Mouse (Mus musculus) midbrain, postnatal 0 days (tissue): Measurements from ENCODE around the gene AK157302. TPM values are rescaled to one million over a fixed set of nuclear protein-coding genes. Genes with fewer than 3 reads are reported as not detected.
A peak's percentile ranks its signal among the peaks of the same experiment; 100 is the strongest.
"Not testable (repeated sequence)": the region's sequence is repeated elsewhere in the genome, so short reads cannot be mapped to it uniquely, and the experiment has no call there.

Experiments used
- ATAC-seq: fragments of 200-750 bp; cut with Nextera tagmentation; 2 replicates; pipeline ENCODE4 v1.8.0; 2017; ENCODE audit warnings: moderate number of reproducible peaks, mild to moderate bottlenecking, moderate TSS enrichment, moderate library complexity; ENCODE audit not compliant: low FRiP score
- DNase-seq: peaks from one replicate; pipeline ENCODE4 v3.0.0-alpha.2; 2015; ENCODE audit warnings: low spot score
- H3K27ac ChIP-seq: fragments of 300-500 bp; sonication (generic); 2 replicates; pipeline ENCODE4 v1.5.1; 2014; ENCODE audit warnings: low read depth, mild to moderate bottlenecking, low read length, mixed read lengths
- H3K27me3 ChIP-seq: fragments of 300-500 bp; sonication (generic); 2 replicates; pipeline ENCODE4 v1.6.1; 2014; ENCODE audit warnings: low read length, control low read depth, mixed read lengths; ENCODE audit not compliant: insufficient read depth
- H3K36me3 ChIP-seq: fragments of 300-500 bp; sonication (generic); 2 replicates; pipeline ENCODE4 v1.6.1; 2014; ENCODE audit warnings: low read length, control low read depth, mixed read lengths; ENCODE audit not compliant: insufficient read depth
- H3K4me1 ChIP-seq: fragments of 300-500 bp; sonication (generic); 2 replicates; pipeline ENCODE4 v1.6.1; 2014; ENCODE audit warnings: mild to moderate bottlenecking, control low read depth, antibody characterized with exemption, low read length, mixed read lengths; ENCODE audit not compliant: insufficient read depth
- H3K4me2 ChIP-seq: fragments of 300-500 bp; sonication (generic); 2 replicates; pipeline ENCODE4 v1.6.1; 2014; ENCODE audit warnings: low read depth, mild to moderate bottlenecking, low read length, mixed read lengths; ENCODE audit not compliant: poor library complexity, severe bottlenecking
- H3K4me3 ChIP-seq: fragments of 300-500 bp; sonication (generic); 2 replicates; pipeline ENCODE4 v1.5.1; 2014; ENCODE audit warnings: low read depth, mild to moderate bottlenecking, low read length, moderate library complexity
- H3K9ac ChIP-seq: fragments of 300-500 bp; sonication (generic); replicated peaks from 2 replicates; pipeline ENCODE4 v1.6.1; 2014; ENCODE audit warnings: mild to moderate bottlenecking, low read length, moderate library complexity, mixed read lengths; ENCODE audit not compliant: poor library complexity, severe bottlenecking
- H3K9me3 ChIP-seq: fragments of 300-500 bp; sonication (generic); 2 replicates; pipeline ENCODE4 v1.6.1; 2016; ENCODE audit warnings: low read length, control low read depth
- CTCF ChIP-seq: IDR thresholded peaks from 2 replicates; pipeline ENCODE4 v1.5.1; 2016; ENCODE audit warnings: antibody characterized with exemption, mild to moderate bottlenecking
- WGBS: fragments of 180-500 bp; shearing (Covaris S2); extraction: QIAGEN DNeasy Blood & Tissue Kit; methylation state at CpG from one replicate; pipeline ENCODE4 v1.1.7; 2014; 5-methylcytosine and 5-hydroxymethylcytosine counted together
- polyA plus RNA-seq: library from polyadenylated mRNA; unstranded; fragments of >200 nt; fragmentation: Nextera tagmentation; extraction: Ambion mirVana; gene quantifications from 2 replicates; pipeline ENCODE4 v1.2.1, GENCODE M21; 2015
- total RNA-seq: library from RNA; depleted of rRNA; stranded (reverse); fragments of >200 nt; gene quantifications from 2 replicates; pipeline ENCODE4 v1.2.3, GENCODE M21; 2014

AK157302 gene
- total and polyA plus RNA-seq, 2 experiments from 2014 or later: 0.22 to 0.49 TPM

GRCm38 (mm10) chr13:21456347-21456746, 38.7 kb upstream of the AK157302 start:
- 10% methylated on average over 4 of the region's 4 CpGs for WGBS

GRCm38 (mm10) chr13:21462516-21462915, 32.5 kb upstream of the AK157302 start:
- not testable (repeated sequence) for DNase-seq, H3K4me1 ChIP-seq, H3K4me2 ChIP-seq, H3K9ac ChIP-seq, H3K27me3 ChIP-seq, ATAC-seq, H3K27ac ChIP-seq, H3K36me3 ChIP-seq, H3K4me3 ChIP-seq, H3K9me3 ChIP-seq
- WGBS: 55% methylated on average over 9 of the region's 9 CpGs

More at GRCm38 (mm10) chr13:21456347-21456746, 38.7 kb upstream of the AK157302 start:
- no peak for TF ChIP-seq CTCF
- H3K4me1 ChIP-seq: peaks cover 3% of the 10 kb centered on the region; the same call in 1 of the 2 replicates
- DNase-seq (no peak), ATAC-seq (no peak)
- H3K4me2 ChIP-seq: no peak overlapping the region
- H3K27me3 ChIP-seq: no peaks in the 10 kb centered on the region
- no peak overlapping the region for H3K27ac ChIP-seq
- H3K4me3 ChIP-seq: no peak overlapping the region
- no peak overlapping the region for H3K9ac ChIP-seq
- no peaks in the 10 kb centered on the region for H3K36me3 ChIP-seq
- no peaks in the 10 kb centered on the region for H3K9me3 ChIP-seq

GRCm38 (mm10) chr13:21467336-21467735, 27.7 kb upstream of the AK157302 start:
- Histone ChIP-seq H3K27me3 (no peaks in the 10 kb centered on the region), H3K9me3 (no peaks in the 10 kb centered on the region), H3K27ac (no peak overlapping the region), H3K9ac (no peak overlapping the region), H3K36me3 (no peaks in the 10 kb centered on the region), H3K4me2 (no peak overlapping the region), H3K4me3 (no peak overlapping the region), H3K4me1 (no peaks in the 10 kb centered on the region)
- 89% methylated on average over 10 of the region's 10 CpGs for WGBS
- no peak for DNase-seq
- TF ChIP-seq CTCF: no peak
- no peak for ATAC-seq

DNA sequence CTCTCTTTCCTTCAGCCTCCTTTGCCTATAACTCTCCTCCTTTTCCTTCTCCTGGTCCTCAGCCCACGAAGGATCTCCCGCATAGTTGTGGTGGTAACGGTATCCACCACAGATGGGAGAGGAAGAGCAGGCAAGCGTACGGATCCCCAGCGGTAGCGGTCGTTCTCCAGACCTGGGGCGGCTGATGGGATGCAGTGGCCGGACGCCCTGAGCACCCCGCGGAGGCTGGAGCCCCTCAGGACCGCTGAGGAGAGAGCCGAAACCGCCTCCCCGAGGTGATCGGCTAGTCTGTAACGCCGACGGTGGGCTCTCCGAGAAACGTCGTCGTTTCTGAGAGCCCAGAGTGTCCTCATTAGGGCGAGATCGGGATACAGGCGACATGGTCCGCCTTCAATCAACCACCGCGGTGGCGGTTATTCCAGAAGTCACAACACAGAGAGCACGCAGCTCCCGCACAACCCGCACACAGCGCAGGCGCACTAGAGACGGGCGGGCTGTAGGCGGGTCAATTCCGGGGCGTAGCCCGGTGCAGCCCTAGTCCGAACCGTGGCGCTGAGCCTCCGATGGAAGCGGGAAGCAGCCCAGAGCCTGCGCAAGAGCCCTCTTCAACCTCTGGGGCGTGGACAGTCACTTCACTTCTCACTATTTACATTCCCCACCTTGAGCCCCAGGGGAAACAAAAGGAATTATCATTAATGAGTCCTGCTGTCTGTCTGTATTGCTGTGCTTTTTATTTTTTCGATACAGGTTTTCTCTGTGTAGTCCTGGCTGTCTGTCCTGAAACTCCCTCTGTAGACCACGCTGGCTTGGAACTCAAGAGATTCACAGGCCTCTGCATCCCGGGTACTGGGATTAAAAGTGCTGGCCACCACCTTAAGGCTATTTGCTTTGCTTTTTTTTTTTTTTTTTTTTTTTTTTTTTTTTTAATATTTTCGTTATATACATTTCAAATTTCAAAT, 26.7 kb upstream of the AK157302 start, which contains the start of gene Nkapl:
Gene Nkapl (minus strand): TSS at position 449 of the 959 bp plus-strand sequence.
- H3K9me3 ChIP-seq: no peaks in the 10 kb centered on the region
- peak within 1 kb of the TSS; percentile 86 for H3K4me2 ChIP-seq
- DNase-seq: peak; percentile 91
- peak; percentile 98 for ATAC-seq
- H3K9ac ChIP-seq: peak within 1 kb of the TSS; percentile 61
- no peaks in the 10 kb centered on the region for H3K4me1 ChIP-seq
- H3K27me3 ChIP-seq: no peaks in the 10 kb centered on the region
- peak within 1 kb of the TSS; percentile 52 for H3K27ac ChIP-seq
- peak within 1 kb of the TSS; percentile 49 for H3K4me3 ChIP-seq
- no peak for TF ChIP-seq CTCF
- no peaks in the 10 kb centered on the region for H3K36me3 ChIP-seq
- under 1% methylated on average over 49 of the region's 54 CpGs for whole genome bisulfite sequencing

DNA sequence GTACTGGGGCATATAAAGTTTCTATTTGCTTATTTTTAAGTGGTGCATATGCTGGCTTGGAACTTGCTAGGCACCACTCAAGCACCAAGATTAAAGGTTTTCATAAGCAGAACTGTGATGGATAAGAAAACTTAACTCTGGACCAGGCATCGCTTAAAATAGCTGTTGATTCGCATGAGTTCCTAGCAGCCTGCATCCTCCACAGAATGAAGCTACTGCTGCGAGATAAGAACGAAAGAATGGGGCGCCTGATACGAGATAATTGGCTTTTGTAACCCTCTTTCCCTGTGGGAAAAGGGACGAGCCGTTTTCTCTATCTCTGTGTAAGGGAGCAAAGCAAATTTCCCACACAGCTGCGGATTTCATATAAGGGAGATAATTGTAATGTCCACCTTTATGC, 25.9 kb upstream of the AK157302 start:
- Histone ChIP-seq H3K27me3 (no peaks in the 10 kb centered on the region), H3K27ac (no peak overlapping the region), H3K4me2 (peak overlapping the region; percentile 86), H3K9me3 (no peaks in the 10 kb centered on the region), H3K36me3 (no peaks in the 10 kb centered on the region), H3K4me1 (no peaks in the 10 kb centered on the region), H3K4me3 (peak overlapping the region; percentile 49; the same call in 1 of the 2 replicates), H3K9ac (no peak overlapping the region)
- ATAC-seq: no peak
- TF ChIP-seq CTCF: no peak
- WGBS: 10% methylated on average over 9 of the region's 9 CpGs
- DNase-seq: no peak

GRCm38 (mm10) chr13:21472427-21472826, 22.6 kb upstream of the AK157302 start:
- no peaks in the 10 kb centered on the region for H3K4me1 ChIP-seq
- H3K4me2 ChIP-seq: no peak overlapping the region
- no peaks in the 10 kb centered on the region for H3K36me3 ChIP-seq
- no peak for ATAC-seq
- DNase-seq: no peak
- no peak overlapping the region for H3K27ac ChIP-seq
- H3K4me3 ChIP-seq: no peak overlapping the region
- no peaks in the 10 kb centered on the region for H3K9me3 ChIP-seq
- no peak overlapping the region for H3K9ac ChIP-seq
- no peaks in the 10 kb centered on the region for H3K27me3 ChIP-seq
- no peak for TF ChIP-seq CTCF
- WGBS: 24% methylated on average over 4 of the region's 4 CpGs
